Comparison of ENCODE assay signal across 18 mouse cellular contexts in the genomic region with DNA sequence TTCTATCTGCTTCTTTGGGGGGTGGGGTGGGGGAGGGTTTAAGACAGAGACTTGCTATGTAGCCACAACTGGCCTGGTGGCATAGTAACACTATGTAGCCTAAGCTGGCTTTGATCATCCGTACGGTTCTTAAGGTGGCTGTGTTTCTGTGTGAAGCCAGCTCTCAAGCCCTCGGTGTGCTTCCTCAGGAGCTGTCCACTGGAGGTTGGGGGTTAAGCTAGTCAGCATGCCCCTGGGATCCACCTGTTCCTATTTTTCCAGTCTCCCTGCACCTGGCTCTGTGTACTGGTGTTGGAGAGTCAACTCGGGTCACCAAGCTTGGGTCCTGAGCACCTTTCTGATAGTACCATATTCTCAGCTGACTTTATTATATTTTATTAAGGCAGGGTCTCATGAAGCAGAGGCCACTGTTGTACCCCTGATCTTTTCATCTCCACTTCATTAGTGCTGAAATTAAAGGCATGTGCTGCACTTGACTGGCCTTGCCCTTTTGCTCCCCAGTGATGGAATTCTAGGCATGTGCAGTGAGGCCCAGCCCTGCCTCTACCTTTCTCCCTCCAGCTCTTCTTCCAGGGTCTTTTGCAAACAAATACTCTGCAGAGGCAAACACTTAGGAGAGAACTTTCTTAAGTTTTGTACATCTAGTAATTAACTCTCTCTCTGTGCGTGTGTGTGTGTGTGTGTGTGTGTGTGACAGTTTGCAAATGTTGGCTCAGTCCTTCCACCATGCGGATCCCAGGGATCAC. TPM values are rescaled to one million over a fixed set of nuclear protein-coding genes. Genes with fewer than 3 reads are reported as not detected.
DNase-seq lines count a peak whose midpoint lies in the region; ATAC-seq and TF ChIP-seq lines count a peak whose summit lies in the region.
"Had no signal": no experiment of that assay in that cellular context is flagged by ENCODE, and none has a peak within 500 bp of the region (broad histone marks: within the 10 kb centered on the region; RNA-seq: fewer than 3 reads in every experiment).

No protein-coding gene starts in this region.

- no peaks in the 10 kb centered on the region for H3K9me3 ChIP-seq in lung, postnatal 0 days (ENCODE audit: low read length)
- no peaks in the 10 kb centered on the region for H3K9me3 ChIP-seq in forebrain, embryonic 12.5 days
- H3K9me3 ChIP-seq: neural tube, embryonic 15.5 days had no signal

- no peak for TF ChIP-seq CTCF in left cerebral cortex, adult 2 months (IDR thresholded peaks at IDR 0.05)
- TF ChIP-seq CTCF in Patski (IDR thresholded peaks at IDR 0.05) = no peak
- no peak for TF ChIP-seq CTCF in kidney, adult 2 months (conservative IDR thresholded peaks at IDR 0.05; ENCODE audit: insufficient read depth, insufficient read length, low read depth, low read length)
- no peak for TF ChIP-seq CTCF in lung, postnatal 0 days (IDR thresholded peaks at IDR 0.05)

- intact Hi-C loops in left cerebral cortex, adult 2 months (cut with DNase I) = no loop called here

- in situ Hi-C loops in Patski (cut with MboI; ENCODE audit: low pct_unique_long_range_greater_than_20kb) = no loop called here

- peaks cover 3% of the 10 kb centered on the region; the same call in 1 of the 2 replicates for H3K4me1 ChIP-seq in kidney, adult 2 months (ENCODE audit: control insufficient read depth, insufficient read depth, low read length)
- H3K4me1 ChIP-seq in lung, postnatal 0 days (ENCODE audit: insufficient read depth, low read depth, low read length) = 0 out of 2 replicates have a peak, but pooled peaks cover 5% of the 10 kb centered on the region
- H3K4me1 ChIP-seq in forebrain, embryonic 12.5 days = no peaks in the 10 kb centered on the region
- H3K4me1 ChIP-seq: neural tube, embryonic 15.5 days had no signal

- H3K27ac ChIP-seq in left cerebral cortex, adult 2 months = peak overlapping the region; percentile 53; the same call in 1 of the 2 replicates
- H3K27ac ChIP-seq in kidney, adult 2 months (ENCODE audit: insufficient read depth, low read depth, low read length) = peak overlapping the region; percentile 25; the same call in 1 of the 2 replicates
- H3K27ac ChIP-seq in lung, postnatal 0 days (ENCODE audit: low read length) = peak overlapping the region; percentile 80
- H3K27ac ChIP-seq in forebrain, embryonic 12.5 days = no peak overlapping the region
- H3K27ac ChIP-seq: neural tube, embryonic 15.5 days had no signal

- no peak for TF ChIP-seq POLR2A in kidney, adult 2 months (IDR thresholded peaks at IDR 0.05; ENCODE audit: low read depth, low read length)

- no peak overlapping the region for H3K4me3 ChIP-seq in left cerebral cortex, adult 2 months
- no peak overlapping the region for H3K4me3 ChIP-seq in kidney, adult 2 months (ENCODE audit: insufficient read depth, low read depth, low read length)
- no peak overlapping the region for H3K4me3 ChIP-seq in lung, postnatal 0 days (ENCODE audit: low read depth, low read length)
- no peak overlapping the region for H3K4me3 ChIP-seq in forebrain, embryonic 12.5 days (replicated peaks)
- H3K4me3 ChIP-seq: neural tube, embryonic 15.5 days had no signal

- no peaks in the 10 kb centered on the region for H3K36me3 ChIP-seq in kidney, adult 2 months (ENCODE audit: control insufficient read depth, insufficient read depth, low read length)
- H3K36me3 ChIP-seq in lung, postnatal 0 days (ENCODE audit: insufficient read depth, low read length) = no peaks in the 10 kb centered on the region
- H3K36me3 ChIP-seq in forebrain, embryonic 12.5 days (replicated peaks) = no peaks in the 10 kb centered on the region

- POLR2A ChIA-PET in Patski (lab: Charles Lee) = no interaction called here

- no peak overlapping the region for H3K9ac ChIP-seq in lung, postnatal 0 days (replicated peaks; ENCODE audit: low read depth)
- no peak overlapping the region for H3K9ac ChIP-seq in forebrain, embryonic 12.5 days
- H3K9ac ChIP-seq: neural tube, embryonic 15.5 days had no signal

- CTCF ChIA-PET in Patski (lab: Charles Lee) = no interaction called here

- TF ChIP-seq EP300 in lung, postnatal 0 days (IDR thresholded peaks at IDR 0.05) = peak; percentile 57

- no peak overlapping the region for H3K4me2 ChIP-seq in lung, postnatal 0 days (replicated peaks; ENCODE audit: low read depth, low read length)
- H3K4me2 ChIP-seq in forebrain, embryonic 12.5 days = no peak overlapping the region
- H3K4me2 ChIP-seq: liver, embryonic 11.5 days; neural tube, embryonic 15.5 days had no signal

- H3K27me3 ChIP-seq in Patski = no peaks in the 10 kb centered on the region
- no peaks in the 10 kb centered on the region for H3K27me3 ChIP-seq in kidney, adult 2 months (replicated peaks; ENCODE audit: control insufficient read depth, insufficient read depth, low read length)
- no peaks in the 10 kb centered on the region for H3K27me3 ChIP-seq in lung, postnatal 0 days (replicated peaks; ENCODE audit: insufficient read depth, low read length)
- H3K27me3 ChIP-seq in forebrain, embryonic 12.5 days = no peaks in the 10 kb centered on the region
- H3K27me3 ChIP-seq: neural tube, embryonic 15.5 days had no signal

- DNase-seq in left cerebral cortex, adult 2 months (ENCODE audit: extremely low spot score in 1 of 2, low spot score in 2 of 2) = no peak
- DNase-seq in left cerebral cortex, adult 18-20 months (ENCODE audit: low spot score in 2 of 2) = no peak
- DNase-seq in Patski (ENCODE audit: low read depth, low spot score) = no peak
- DNase-seq in kidney, adult 2 months = peak; percentile 41
- DNase-seq in lung, postnatal 0 days (ENCODE audit: low spot score) = peak; percentile 69
- DNase-seq: adrenal gland, adult 2 months; cerebellum, adult 18-20 months; heart, postnatal 10 days; right cerebral cortex, adult 18-20 months had no signal

- 50% methylated on average over 6 of the region's 6 CpGs for WGBS in kidney, adult 2 months
- 34% methylated on average over 6 of the region's 6 CpGs for WGBS in lung, postnatal 0 days
- 76% methylated on average over 6 of the region's 6 CpGs for WGBS in forebrain, embryonic 12.5 days

- peak; percentile 35 for ATAC-seq in Patski
- ATAC-seq in lung, postnatal 0 days = peak; percentile 86
- no peak for ATAC-seq in forebrain, embryonic 12.5 days (ENCODE audit: low FRiP score)
- ATAC-seq in megakaryocyte, adult 5-6 weeks (ENCODE audit: poor library complexity, severe bottlenecking) = no peak

RNA-seq across cellular contexts. Expression of a gene that starts 9.9 kb away (rescaled TPM):
- 100 to 1,000 TPM; 104 to 117 TPM for total RNA-seq in left cerebral cortex, adult 2 months (2021)
- 100 to 1,000 TPM; 101 to 108 TPM for total RNA-seq in left cerebral cortex, adult 18-20 months (2021)
- polyA plus RNA-seq in Patski (2021) = 250 TPM
- polyA plus RNA-seq in kidney, adult 2 months (2012; rRNA removed) = 240 and 301 TPM in 2 replicates
- polyA plus RNA-seq in lung, postnatal 0 days (2015; fragmentation: Nextera tagmentation; extraction: Ambion mirVana) = 158 and 162 TPM in 2 replicates
- polyA plus RNA-seq in forebrain, embryonic 12.5 days (2016; fragmentation: Nextera tagmentation; extraction: Ambion mirVana) = 434 and 445 TPM in 2 replicates
- 313 and 324 TPM in 2 replicates for total RNA-seq in megakaryocyte, adult 5-6 weeks (2015)
- total RNA-seq in megakaryocyte, adult 5-6 weeks (2017) = 178 and 185 TPM in 2 replicates

RNA-seq across cellular contexts. Expression of a gene that starts 22.2 kb away (rescaled TPM):
- total RNA-seq in left cerebral cortex, adult 2 months (2021) = 100 to 1,000 TPM; 134 to 138 TPM
- 100 to 1,000 TPM; 102 to 115 TPM for total RNA-seq in left cerebral cortex, adult 18-20 months (2021)
- 1.9 TPM for polyA plus RNA-seq in Patski (2021)
- 14.1 and 17.3 TPM in 2 replicates for polyA plus RNA-seq in kidney, adult 2 months (2012; rRNA removed)
- polyA plus RNA-seq in lung, postnatal 0 days (2015; fragmentation: Nextera tagmentation; extraction: Ambion mirVana) = 0.43 and 0.51 TPM in 2 replicates
- 4.0 and 4.6 TPM in 2 replicates for polyA plus RNA-seq in forebrain, embryonic 12.5 days (2016; fragmentation: Nextera tagmentation; extraction: Ambion mirVana)
- not detected in 2 replicates for total RNA-seq in megakaryocyte, adult 5-6 weeks (2015)
- total RNA-seq in megakaryocyte, adult 5-6 weeks (2017) = not detected in 2 replicates

RNA-seq across cellular contexts. Expression of a gene that starts 29.7 kb away (rescaled TPM):
- 100 to 1,000 TPM; 421 to 437 TPM for total RNA-seq in left cerebral cortex, adult 2 months (2021)
- total RNA-seq in left cerebral cortex, adult 18-20 months (2021) = 100 to 1,000 TPM; 439 to 453 TPM
- 230 TPM for polyA plus RNA-seq in Patski (2021)
- polyA plus RNA-seq in kidney, adult 2 months (2012; rRNA removed) = 340 and 597 TPM in 2 replicates
- 282 and 294 TPM in 2 replicates for polyA plus RNA-seq in lung, postnatal 0 days (2015; fragmentation: Nextera tagmentation; extraction: Ambion mirVana)
- polyA plus RNA-seq in forebrain, embryonic 12.5 days (2016; fragmentation: Nextera tagmentation; extraction: Ambion mirVana) = 306 and 310 TPM in 2 replicates
- 1,340 and 1,433 TPM in 2 replicates for total RNA-seq in megakaryocyte, adult 5-6 weeks (2015)
- 535 and 673 TPM in 2 replicates for total RNA-seq in megakaryocyte, adult 5-6 weeks (2017)

RNA-seq across cellular contexts. Expression of a gene that starts 32.9 kb away (rescaled TPM):
- total RNA-seq in left cerebral cortex, adult 2 months (2021) = 1 to 10 TPM; 2.5 to 4.0 TPM
- total RNA-seq in left cerebral cortex, adult 18-20 months (2021) = 1 to 10 TPM; 2.0 to 3.1 TPM
- 5.7 TPM for polyA plus RNA-seq in Patski (2021)
- 57.8 and 87.8 TPM in 2 replicates for polyA plus RNA-seq in kidney, adult 2 months (2012; rRNA removed)
- 39.2 and 45.4 TPM in 2 replicates for polyA plus RNA-seq in lung, postnatal 0 days (2015; fragmentation: Nextera tagmentation; extraction: Ambion mirVana)
- polyA plus RNA-seq in forebrain, embryonic 12.5 days (2016; fragmentation: Nextera tagmentation; extraction: Ambion mirVana) = 2.7 and 3.6 TPM in 2 replicates
- 1.3 and 3.0 TPM in 2 replicates for total RNA-seq in megakaryocyte, adult 5-6 weeks (2015)
- total RNA-seq in megakaryocyte, adult 5-6 weeks (2017) = 0.61 and 2.5 TPM in 2 replicates

RNA-seq across cellular contexts. Expression of a gene that starts 39.6 kb away (rescaled TPM):
- not detected for total RNA-seq in left cerebral cortex, adult 2 months (2021)
- not detected for total RNA-seq in left cerebral cortex, adult 18-20 months (2021)
- 0.67 TPM for polyA plus RNA-seq in Patski (2021)
- polyA plus RNA-seq in kidney, adult 2 months (2012; rRNA removed) = 0.31 TPM in 1 of 2 replicates, not detected in the other
- polyA plus RNA-seq in lung, postnatal 0 days (2015; fragmentation: Nextera tagmentation; extraction: Ambion mirVana) = 0.55 and 0.74 TPM in 2 replicates
- polyA plus RNA-seq in forebrain, embryonic 12.5 days (2016; fragmentation: Nextera tagmentation; extraction: Ambion mirVana) = not detected in 2 replicates
- not detected in 2 replicates for total RNA-seq in megakaryocyte, adult 5-6 weeks (2015)
- total RNA-seq in megakaryocyte, adult 5-6 weeks (2017) = not detected in 2 replicates
- total RNA-seq: adrenal gland, adult 2 months; heart, postnatal 10 days; layer of hippocampus, adult 18-20 months; left cerebral cortex, postnatal 14 days; megakaryocyte-erythroid progenitor cell, adult 5-6 weeks had no signal
- polyA plus RNA-seq: adrenal gland, adult 2 months; brain, embryonic 14.5 days; frontal cortex, adult 2 months; neural tube, embryonic 15.5 days had no signal

Comparison
In these comparisons a context has a peak if more than half of its experiments do, and no peak if none do; other contexts are left out.
1. DNase-seq: peak in kidney, adult 2 months (single experiment) and lung, postnatal 0 days (single experiment); none in left cerebral cortex, adult 2 months (0 of 2), left cerebral cortex, adult 18-20 months (0 of 2) and Patski (single experiment).
2. ATAC-seq: peak in Patski (single experiment) and lung, postnatal 0 days (single experiment); none in forebrain, embryonic 12.5 days (single experiment) and megakaryocyte, adult 5-6 weeks (single experiment).